Mouse (Mus musculus): ENCODE results near the gene D930020B18Rik.

The D930020B18Rik gene

GRCm38 (mm10) chr10:121703619-121704018 lies 62.2 kb downstream of the D930020B18Rik start:
- peak; percentile 52 for DNase-seq (ENCODE audit: low spot score)

GRCm38 (mm10) chr10:121704871-121705270 lies 63.5 kb downstream of the D930020B18Rik start:
- no peak for DNase-seq (ENCODE audit: low spot score)

- peak; percentile 15 for DNase-seq (ENCODE audit: low spot score)
These were observed 64.2 kb downstream of the D930020B18Rik start for GRCm38 (mm10) chr10:121705399-121706163.

GRCm38 (mm10) chr10:121716862-121717261 lies 75.5 kb downstream of the D930020B18Rik start:
- no peak for DNase-seq (ENCODE audit: low spot score)

GRCm38 (mm10) chr10:121718896-121719585 lies 77.7 kb downstream of the D930020B18Rik start:
- no peak for DNase-seq (ENCODE audit: low spot score)

GRCm38 (mm10) chr10:121720701-121721100 lies 79.3 kb downstream of the D930020B18Rik start:
- DNase-seq (ENCODE audit: low spot score) = no peak

GRCm38 (mm10) chr10:121726505-121726904 lies 85.1 kb downstream of the D930020B18Rik start:
- DNase-seq (ENCODE audit: low spot score) = no peak

- DNase-seq (ENCODE audit: low spot score) = no peak
These were observed 85.8 kb downstream of the D930020B18Rik start for GRCm38 (mm10) chr10:121727151-121727550.

GRCm38 (mm10) chr10:121728226-121728625 lies 86.8 kb downstream of the D930020B18Rik start:
- no peak for DNase-seq (ENCODE audit: low spot score)

- DNase-seq (ENCODE audit: low spot score) = no peak
These were observed 89.8 kb downstream of the D930020B18Rik start for GRCm38 (mm10) chr10:121731048-121731725.

- no peak for DNase-seq (ENCODE audit: low spot score)
These were observed 91.2 kb downstream of the D930020B18Rik start for GRCm38 (mm10) chr10:121732542-121732941.

GRCm38 (mm10) chr10:121737256-121737655 lies 95.9 kb downstream of the D930020B18Rik start:
- DNase-seq (ENCODE audit: low spot score) = no peak

GRCm38 (mm10) chr10:121739548-121740505 lies 98.4 kb downstream of the D930020B18Rik start, which contains the start of gene BC048403:
Gene BC048403 (plus strand): TSS chr10:121739937.
- DNase-seq (ENCODE audit: low spot score) = peak; percentile 84

- no peak for DNase-seq (ENCODE audit: low spot score)
These were observed 100.9 kb downstream of the D930020B18Rik start for GRCm38 (mm10) chr10:121742336-121742735.
